Mouse (Mus musculus): ENCODE measurements at regions not wholly inside any gene's neighbourhood (a gene's known extent, or its start where the extent isn't known, plus 50 kb on each side); places are given as distances from the start of the nearest gene placed in this dataset.

- no peak overlapping the region for H3K4me3 ChIP-seq (ENCODE audit: low read depth, low read length)
- no peak overlapping the region for H3K9ac ChIP-seq (ENCODE audit: low read length)
- WGBS = 90% methylated on average over 6 of the region's 6 CpGs
- no peaks in the 10 kb centered on the region for H3K36me3 ChIP-seq (ENCODE audit: control insufficient read depth, insufficient read depth, low read length)
- no peaks in the 10 kb centered on the region for H3K9me3 ChIP-seq (ENCODE audit: control insufficient read depth, low read length)
- no peak overlapping the region for H3K4me2 ChIP-seq (ENCODE audit: low read depth, low read length, severe bottlenecking)
- H3K4me1 ChIP-seq (replicated peaks; ENCODE audit: control insufficient read depth, insufficient read depth, low read length) = no peaks in the 10 kb centered on the region
- DNase-seq (ENCODE audit: low spot score) (no peak), ATAC-seq (replicated peaks; ENCODE audit: low FRiP score) (no peak)
- no peaks in the 10 kb centered on the region for H3K27me3 ChIP-seq (ENCODE audit: control insufficient read depth, insufficient read depth, low read length)
- no peak overlapping the region for H3K27ac ChIP-seq (ENCODE audit: low read depth, low read length)
Measured at GRCm38 (mm10) chr8:89279142-89279541, 235.2 kb upstream of the Sall1 start.

- WGBS = 58% methylated on average over 4 of the region's 4 CpGs
Measured at GRCm38 (mm10) chr8:89273276-89273675, 229.3 kb upstream of the Sall1 start.

GRCm38 (mm10) chr8:89272381-89272815 lies 228.4 kb upstream of the Sall1 start:
- Histone ChIP-seq H3K27ac (ENCODE audit: low read depth, low read length) (peak overlapping the region; percentile 92), H3K9me3 (ENCODE audit: control insufficient read depth, low read length) (no peaks in the 10 kb centered on the region), H3K9ac (ENCODE audit: low read length) (peak overlapping the region; percentile 57), H3K4me2 (ENCODE audit: low read depth, low read length, severe bottlenecking) (peak overlapping the region; percentile 55), H3K4me1 (replicated peaks; ENCODE audit: control insufficient read depth, insufficient read depth, low read length) (peaks cover 14% of the 10 kb centered on the region), H3K4me3 (ENCODE audit: low read depth, low read length) (peak overlapping the region; percentile 26), H3K27me3 (ENCODE audit: control insufficient read depth, insufficient read depth, low read length) (no peaks in the 10 kb centered on the region), H3K36me3 (ENCODE audit: control insufficient read depth, insufficient read depth, low read length) (no peaks in the 10 kb centered on the region)
- peak; percentile 58 for ATAC-seq (replicated peaks; ENCODE audit: low FRiP score)
- under 1% methylated on average over 28 of the region's 28 CpGs for WGBS
- peak; percentile 77 for DNase-seq (ENCODE audit: low spot score)

More at GRCm38 (mm10) chr8:89273276-89273675, 229.3 kb upstream of the Sall1 start:
- ATAC-seq (replicated peaks; ENCODE audit: low FRiP score) (no peak), DNase-seq (ENCODE audit: low spot score) (no peak)
- H3K4me1 ChIP-seq (replicated peaks; ENCODE audit: control insufficient read depth, insufficient read depth, low read length) = peaks cover 14% of the 10 kb centered on the region
- H3K9me3 ChIP-seq (ENCODE audit: control insufficient read depth, low read length) = no peaks in the 10 kb centered on the region
- no peak overlapping the region for H3K27ac ChIP-seq (ENCODE audit: low read depth, low read length)
- H3K4me2 ChIP-seq (ENCODE audit: low read depth, low read length, severe bottlenecking) = no peak overlapping the region
- H3K9ac ChIP-seq (ENCODE audit: low read length) = no peak overlapping the region
- no peaks in the 10 kb centered on the region for H3K36me3 ChIP-seq (ENCODE audit: control insufficient read depth, insufficient read depth, low read length)
- no peaks in the 10 kb centered on the region for H3K27me3 ChIP-seq (ENCODE audit: control insufficient read depth, insufficient read depth, low read length)
- H3K4me3 ChIP-seq (ENCODE audit: low read depth, low read length) = no peak overlapping the region

GRCm38 (mm10) chr8:89271381-89272355 lies 227.7 kb upstream of the Sall1 start:
- H3K4me3 ChIP-seq (ENCODE audit: low read depth, low read length) = peak overlapping the region; percentile 26
- H3K9me3 ChIP-seq (ENCODE audit: control insufficient read depth, low read length) = no peaks in the 10 kb centered on the region
- peak; percentile 91 for ATAC-seq (replicated peaks; ENCODE audit: low FRiP score)
- H3K27me3 ChIP-seq (ENCODE audit: control insufficient read depth, insufficient read depth, low read length) = no peaks in the 10 kb centered on the region
- WGBS = 1% methylated on average over 22 of the region's 22 CpGs
- peak overlapping the region; percentile 55 for H3K4me2 ChIP-seq (ENCODE audit: low read depth, low read length, severe bottlenecking)
- H3K4me1 ChIP-seq (replicated peaks; ENCODE audit: control insufficient read depth, insufficient read depth, low read length) = peaks cover 14% of the 10 kb centered on the region
- peak; percentile 75 for DNase-seq (ENCODE audit: low spot score)
- no peaks in the 10 kb centered on the region for H3K36me3 ChIP-seq (ENCODE audit: control insufficient read depth, insufficient read depth, low read length)
- H3K9ac ChIP-seq (ENCODE audit: low read length) = peak overlapping the region; percentile 57
- peak overlapping the region; percentile 92 for H3K27ac ChIP-seq (ENCODE audit: low read depth, low read length)

DNA sequence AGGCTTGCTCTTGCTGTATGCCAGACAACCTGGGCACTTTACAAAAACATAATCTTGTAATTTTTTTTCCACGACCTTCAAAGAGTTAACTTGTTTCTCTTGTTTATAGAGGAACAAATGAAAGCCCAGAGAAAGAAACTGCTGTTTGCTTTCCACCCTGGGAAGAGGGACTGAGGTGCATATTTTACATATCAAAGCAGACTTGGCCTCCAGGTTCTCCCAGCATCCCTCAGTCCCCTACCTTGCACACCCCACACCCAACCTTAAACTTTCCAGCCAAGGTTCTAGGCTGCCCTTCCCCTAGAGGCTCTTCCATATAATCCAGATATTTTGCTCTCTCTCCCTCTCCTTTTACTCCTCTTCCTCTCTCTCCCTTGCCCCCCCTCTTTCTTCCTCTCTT lies 226.0 kb upstream of the Sall1 start:
- Histone ChIP-seq H3K4me2 (ENCODE audit: low read depth, low read length, severe bottlenecking) (no peak overlapping the region), H3K9ac (ENCODE audit: low read length) (no peak overlapping the region), H3K36me3 (ENCODE audit: control insufficient read depth, insufficient read depth, low read length) (no peaks in the 10 kb centered on the region), H3K27ac (ENCODE audit: low read depth, low read length) (no peak overlapping the region), H3K9me3 (ENCODE audit: control insufficient read depth, low read length) (no peaks in the 10 kb centered on the region; the same call in 1 of the 2 replicates), H3K27me3 (ENCODE audit: control insufficient read depth, insufficient read depth, low read length) (no peaks in the 10 kb centered on the region), H3K4me3 (ENCODE audit: low read depth, low read length) (no peak overlapping the region), H3K4me1 (replicated peaks; ENCODE audit: control insufficient read depth, insufficient read depth, low read length) (peaks cover 14% of the 10 kb centered on the region)
- 13% methylated on average over 1 of the region's 1 CpGs for WGBS
- no peak for DNase-seq (ENCODE audit: low spot score)
- no peak for ATAC-seq (replicated peaks; ENCODE audit: low FRiP score)

DNA sequence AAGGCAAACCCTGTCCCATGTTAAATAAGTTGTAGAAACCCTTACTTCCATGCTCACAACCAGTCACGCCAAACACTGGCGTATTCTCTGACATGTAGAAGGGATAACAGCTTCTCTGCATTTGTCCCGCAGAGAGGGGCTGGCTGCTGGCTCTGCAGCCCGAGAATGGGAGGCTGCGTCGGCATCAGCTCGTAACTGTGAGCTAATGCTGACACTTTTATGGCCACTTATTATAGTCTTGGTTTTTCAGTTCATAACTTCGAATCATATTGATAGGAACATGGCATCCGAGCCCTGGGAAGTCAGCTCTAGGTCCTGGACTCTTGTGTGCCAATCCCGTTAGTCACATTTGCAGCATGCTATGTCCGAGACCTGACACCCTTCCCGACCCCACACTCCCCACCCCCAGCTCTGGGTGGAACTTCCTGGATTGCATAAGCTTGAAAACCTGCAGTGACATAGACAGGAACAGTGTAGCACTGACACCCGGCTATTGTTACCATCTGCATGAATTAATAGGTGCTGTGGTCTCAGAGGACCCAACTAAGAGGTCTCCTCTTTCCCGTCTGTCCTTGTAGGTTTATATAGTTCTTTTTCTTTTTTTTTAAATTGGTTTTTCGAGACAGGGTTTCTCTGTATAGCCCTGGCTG lies 217.3 kb upstream of the Sall1 start:
- Histone ChIP-seq H3K27ac (ENCODE audit: low read depth, low read length) (no peak overlapping the region), H3K9me3 (ENCODE audit: control insufficient read depth, low read length) (no peaks in the 10 kb centered on the region; the same call in 1 of the 2 replicates), H3K4me3 (ENCODE audit: low read depth, low read length) (no peak overlapping the region), H3K36me3 (ENCODE audit: control insufficient read depth, insufficient read depth, low read length) (no peaks in the 10 kb centered on the region), H3K9ac (ENCODE audit: low read length) (no peak overlapping the region), H3K27me3 (ENCODE audit: control insufficient read depth, insufficient read depth, low read length) (no peaks in the 10 kb centered on the region), H3K4me1 (replicated peaks; ENCODE audit: control insufficient read depth, insufficient read depth, low read length) (no peaks in the 10 kb centered on the region), H3K4me2 (ENCODE audit: low read depth, low read length, severe bottlenecking) (no peak overlapping the region)
- DNase-seq (ENCODE audit: low spot score) (no peak), ATAC-seq (replicated peaks; ENCODE audit: low FRiP score) (no peak)
- WGBS = 84% methylated on average over 15 of the region's 15 CpGs

GRCm38 (mm10) chr8:89259881-89260280 lies 215.9 kb upstream of the Sall1 start:
- WGBS = 87% methylated on average over 5 of the region's 5 CpGs
- Histone ChIP-seq H3K27ac (ENCODE audit: low read depth, low read length) (no peak overlapping the region), H3K4me3 (ENCODE audit: low read depth, low read length) (no peak overlapping the region), H3K9ac (ENCODE audit: low read length) (no peak overlapping the region), H3K9me3 (ENCODE audit: control insufficient read depth, low read length) (no peaks in the 10 kb centered on the region; the same call in 1 of the 2 replicates), H3K4me2 (ENCODE audit: low read depth, low read length, severe bottlenecking) (no peak overlapping the region), H3K36me3 (ENCODE audit: control insufficient read depth, insufficient read depth, low read length) (no peaks in the 10 kb centered on the region), H3K27me3 (ENCODE audit: control insufficient read depth, insufficient read depth, low read length) (no peaks in the 10 kb centered on the region), H3K4me1 (replicated peaks; ENCODE audit: control insufficient read depth, insufficient read depth, low read length) (no peaks in the 10 kb centered on the region)
- ATAC-seq (replicated peaks; ENCODE audit: low FRiP score) (no peak), DNase-seq (ENCODE audit: low spot score) (no peak)

DNA sequence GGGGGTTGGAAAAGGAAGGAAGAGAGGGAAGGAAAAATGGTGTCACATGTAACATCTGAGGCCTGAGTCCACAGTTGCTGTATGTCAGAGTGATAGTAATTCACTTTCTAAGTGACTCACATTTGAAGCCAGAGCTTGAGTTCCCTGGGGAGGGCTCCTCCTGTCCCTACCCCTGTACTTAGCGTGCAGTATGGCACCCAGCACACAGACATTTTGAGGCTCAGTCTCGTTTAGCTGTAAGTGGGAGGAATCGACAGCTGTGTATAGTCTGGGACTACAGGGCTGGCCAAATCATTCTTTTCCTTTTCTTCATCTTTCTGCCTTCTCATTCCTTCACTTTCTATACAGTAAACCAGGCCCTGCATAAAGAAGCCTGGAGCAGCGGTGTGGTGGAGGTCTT lies 202.4 kb upstream of the Sall1 start:
- H3K9me3 ChIP-seq (ENCODE audit: control insufficient read depth, low read length) = no peaks in the 10 kb centered on the region
- H3K9ac ChIP-seq (ENCODE audit: low read length) = no peak overlapping the region
- no peak for DNase-seq (ENCODE audit: low spot score)
- H3K4me1 ChIP-seq (replicated peaks; ENCODE audit: control insufficient read depth, insufficient read depth, low read length) = peaks cover 6% of the 10 kb centered on the region
- H3K36me3 ChIP-seq (ENCODE audit: control insufficient read depth, insufficient read depth, low read length) = no peaks in the 10 kb centered on the region
- WGBS = 69% methylated on average over 4 of the region's 4 CpGs
- H3K4me3 ChIP-seq (ENCODE audit: low read depth, low read length) = no peak overlapping the region
- no peak overlapping the region for H3K4me2 ChIP-seq (ENCODE audit: low read depth, low read length, severe bottlenecking)
- ATAC-seq (replicated peaks; ENCODE audit: low FRiP score) = no peak
- H3K27ac ChIP-seq (ENCODE audit: low read depth, low read length) = no peak overlapping the region
- 0 out of 2 replicates have a peak, but pooled peaks cover 2% of the 10 kb centered on the region for H3K27me3 ChIP-seq (ENCODE audit: control insufficient read depth, insufficient read depth, low read length)
